Mouse (Mus musculus) hindlimb bud, embryonic 11.5 days (tissue): ENCODE results near the gene Gm29776.

Experiments used
- DNase-seq: peaks from one replicate; pipeline ENCODE4 v3.0.0-alpha.2; 2012; ENCODE audit warnings: low read depth, low spot score; ENCODE audit errors: extremely low spot score

Gene Gm29776

DNA sequence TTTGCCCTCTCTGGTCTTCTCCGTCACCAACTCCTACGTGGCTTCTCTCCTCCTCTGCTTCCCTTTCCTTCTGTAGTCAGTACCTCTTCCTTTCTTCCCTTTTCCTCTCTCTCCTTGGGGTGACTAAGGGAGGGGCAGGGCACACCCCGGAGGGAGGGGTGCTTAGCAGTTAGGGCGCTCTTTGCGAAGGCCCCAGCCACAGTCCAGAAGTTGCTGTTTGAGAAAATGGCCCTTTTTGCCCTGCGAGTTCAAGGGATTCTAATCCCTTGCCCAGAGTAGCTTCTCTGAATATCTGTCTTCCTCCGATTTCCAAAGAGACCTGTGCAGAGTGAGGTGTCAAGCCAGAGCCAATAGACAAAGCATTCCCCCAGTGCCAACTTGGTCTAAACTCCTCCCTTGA lies 13.4 kb upstream of the Gm29776 start, which contains the start of gene Cebpe:
TSS of gene Cebpe (minus strand) at position 101 of the 400 bp plus-strand sequence.
- no peak for DNase-seq

- DNase-seq = no peak
Measured at GRCm38 (mm10) chr14:54709054-54709453, 10.4 kb upstream of the Gm29776 start.

- no peak for DNase-seq
Measured at GRCm38 (mm10) chr14:54706589-54707320, 8.1 kb upstream of the Gm29776 start.

DNA sequence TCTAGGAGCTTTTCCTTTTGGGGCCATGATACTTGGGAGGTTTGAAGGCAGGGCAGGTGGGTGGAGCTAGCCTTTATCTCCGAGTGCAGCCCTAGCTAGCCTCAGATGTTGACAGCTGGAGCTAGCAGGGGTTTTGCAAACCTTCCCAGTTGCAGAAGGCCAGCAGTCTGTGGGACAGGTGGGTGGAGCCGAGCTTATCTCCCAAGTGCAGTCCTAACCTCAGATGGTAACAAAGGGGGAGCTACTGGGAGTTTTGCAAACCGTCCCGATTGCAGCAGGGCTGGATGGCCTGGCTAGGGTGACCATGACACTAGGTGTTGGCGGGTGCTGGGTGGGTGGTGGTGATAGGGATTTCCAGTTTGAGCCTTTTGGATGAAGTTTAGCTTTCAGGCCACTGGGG lies 7.2 kb upstream of the Gm29776 start:
- no peak for DNase-seq

- DNase-seq = no peak
Measured at GRCm38 (mm10) chr14:54703207-54703606, 4.6 kb upstream of the Gm29776 start.

DNA sequence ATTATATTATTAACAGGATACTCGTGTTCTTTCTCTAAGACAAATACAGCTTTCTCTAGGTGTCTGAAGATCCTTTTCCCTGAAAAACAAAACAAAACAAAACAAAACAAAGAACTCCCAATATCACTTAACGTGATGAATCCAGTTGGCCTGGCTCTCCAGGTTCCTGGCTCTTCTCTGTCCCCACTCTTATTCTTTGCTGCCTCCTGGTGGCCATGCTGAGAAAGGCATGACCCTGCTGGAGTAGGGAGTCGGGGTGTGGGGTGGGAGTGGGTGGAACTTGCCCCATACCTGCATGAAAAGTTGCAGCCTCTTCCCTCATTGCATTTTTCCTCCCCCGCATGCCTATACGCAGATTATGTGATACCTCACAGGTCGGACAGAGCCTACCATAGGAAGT lies 2.7 kb upstream of the Gm29776 start:
- peak; percentile 52 for DNase-seq

- no peak for DNase-seq
Measured at GRCm38 (mm10) chr14:54699586-54699985, 953 bp upstream of the Gm29776 start.

- DNase-seq = no peak
Measured at GRCm38 (mm10) chr14:54696752-54697151, 1.9 kb downstream of the Gm29776 start.

- no peak for DNase-seq
Measured at GRCm38 (mm10) chr14:54695042-54695441, 3.6 kb downstream of the Gm29776 start.

- no peak for DNase-seq
Measured at GRCm38 (mm10) chr14:54687251-54687650, 11.4 kb downstream of the Gm29776 start.

DNA sequence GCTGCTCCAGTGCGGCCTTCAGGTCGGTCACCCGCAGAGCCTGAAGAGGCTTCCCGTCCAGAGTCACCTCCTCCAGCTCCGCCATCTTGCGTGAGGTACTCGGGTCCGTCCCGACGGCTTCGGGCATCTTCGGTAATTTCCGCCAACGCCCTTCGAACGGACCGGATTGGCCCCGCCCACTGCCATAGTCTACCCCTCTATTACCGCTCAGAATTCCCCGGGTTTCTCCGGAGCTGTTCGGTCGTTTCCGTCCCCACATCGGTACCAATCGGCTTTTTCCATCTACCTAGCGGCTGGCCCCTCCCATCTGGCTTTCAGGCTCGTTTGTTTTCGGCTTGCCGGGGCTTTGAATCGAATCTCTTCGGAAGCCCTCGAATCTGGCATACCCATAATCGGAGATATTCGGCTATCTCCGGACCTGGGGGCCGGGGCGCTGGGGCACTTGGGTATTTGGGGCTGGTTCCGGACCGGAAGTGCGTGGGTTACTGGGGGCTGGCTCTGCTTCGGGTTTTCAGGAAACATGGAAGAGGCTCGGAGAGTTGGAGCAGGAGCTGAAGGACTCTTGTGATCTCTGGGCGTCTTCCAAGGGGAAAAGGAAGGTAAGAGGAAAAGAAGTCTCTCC lies 12.0 kb downstream of the Gm29776 start, which contains the start of gene Acin1:
TSS of gene Acin1 (minus strand) at position 410 of the 622 bp plus-strand sequence.
- DNase-seq = peak; percentile 99

DNA sequence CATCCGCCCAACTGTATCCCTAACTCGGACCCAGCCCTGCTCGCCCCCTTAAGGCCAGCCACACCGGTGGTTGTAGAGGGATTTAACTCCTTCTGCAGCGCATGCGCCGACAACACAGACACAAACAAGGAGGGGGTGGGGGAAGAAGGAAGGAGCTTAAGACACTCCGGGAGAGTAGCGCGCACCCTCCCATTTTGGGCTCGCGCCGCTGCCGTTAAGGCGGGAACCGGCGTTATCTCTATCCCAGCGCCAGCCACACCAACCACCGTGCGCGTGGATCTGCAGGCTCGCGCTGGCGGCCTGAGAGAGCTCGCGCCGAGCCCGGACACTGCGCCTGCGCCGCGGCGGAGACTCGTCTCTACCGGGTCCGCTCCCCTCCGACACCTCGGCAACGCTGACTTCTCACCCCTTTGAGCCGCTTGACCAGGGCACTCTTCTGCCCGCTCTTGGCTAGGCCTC lies 12.5 kb downstream of the Gm29776 start, which contains the start of gene 1700123O20Rik:
TSS of gene 1700123O20Rik (plus strand) at position 154 of the 459 bp plus-strand sequence.
- DNase-seq = peak; percentile 58

- DNase-seq = no peak
Measured at GRCm38 (mm10) chr14:54685471-54685870, 13.2 kb downstream of the Gm29776 start.

DNA sequence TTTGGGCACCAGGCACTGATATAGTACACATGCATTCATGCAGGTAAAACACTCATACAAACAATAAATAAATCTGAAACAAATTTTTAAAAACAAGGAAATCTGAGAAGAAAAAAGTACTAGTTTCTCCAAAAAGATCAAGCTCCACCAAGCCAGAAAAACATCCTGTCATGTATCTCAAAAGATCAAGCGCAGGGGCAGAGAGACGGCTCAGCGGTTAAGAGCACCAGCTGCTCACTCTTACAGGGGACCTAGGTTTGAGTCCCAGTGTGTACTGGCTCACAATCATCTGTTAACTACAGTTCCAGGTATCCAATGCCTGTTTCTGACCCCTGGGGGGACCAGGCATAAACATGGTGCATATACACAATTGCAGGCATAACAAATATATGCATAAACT lies 16.2 kb downstream of the Gm29776 start:
- DNase-seq = no peak

DNA sequence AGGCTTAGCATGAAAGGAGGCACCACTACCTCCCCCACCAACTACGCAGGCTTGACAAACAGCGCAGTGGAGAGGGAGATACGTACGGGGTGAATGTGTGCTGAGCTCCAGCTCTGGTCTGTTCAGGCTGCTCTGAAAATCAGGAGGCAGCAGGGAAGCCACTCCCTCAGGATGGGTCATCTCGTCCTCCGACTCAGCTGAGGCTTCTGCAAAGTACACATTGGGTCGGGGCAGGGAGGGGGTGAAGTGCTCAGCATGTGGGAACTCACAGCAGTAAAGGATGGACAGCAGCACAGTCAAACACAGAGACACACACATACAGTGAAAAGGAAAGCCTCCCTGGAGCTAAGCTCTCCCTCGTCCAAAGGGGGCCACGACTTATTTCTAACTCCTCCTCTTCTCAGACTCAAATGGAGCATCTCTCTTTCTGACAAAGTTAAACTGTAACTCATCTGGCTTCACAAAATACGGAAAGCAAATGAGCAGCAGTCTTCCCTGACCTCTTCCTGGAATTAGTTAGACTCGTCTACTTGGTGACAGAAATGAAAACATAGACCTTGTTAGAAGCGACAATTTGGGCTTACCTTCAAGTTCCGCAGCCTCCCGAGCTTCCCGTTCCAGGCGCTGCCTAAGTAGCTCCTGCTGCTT lies 19.9 kb downstream of the Gm29776 start:
- no peak for DNase-seq

DNA sequence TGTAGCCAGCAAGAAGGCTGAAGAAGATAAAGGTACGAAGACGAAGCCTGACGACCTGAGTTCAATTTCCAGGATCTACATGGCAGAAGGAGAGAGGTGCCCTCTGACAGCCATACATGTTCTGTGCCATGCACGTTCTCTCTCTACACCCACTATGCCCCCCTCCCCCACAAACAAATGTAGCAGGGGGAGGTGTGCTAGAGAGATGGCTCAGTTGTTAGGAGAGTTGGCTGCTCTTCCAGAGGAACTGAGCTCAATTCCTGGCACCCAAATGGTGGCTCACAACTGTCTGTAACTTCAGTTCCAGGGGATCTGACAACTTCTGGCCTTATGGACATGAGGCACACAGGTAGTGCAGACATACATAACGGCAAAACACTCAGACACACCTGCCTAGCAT lies 22.3 kb downstream of the Gm29776 start:
- no peak for DNase-seq

GRCm38 (mm10) chr14:54674317-54674716 lies 24.3 kb downstream of the Gm29776 start:
- DNase-seq = no peak

GRCm38 (mm10) chr14:54669381-54669780 lies 29.3 kb downstream of the Gm29776 start:
- no peak for DNase-seq

DNA sequence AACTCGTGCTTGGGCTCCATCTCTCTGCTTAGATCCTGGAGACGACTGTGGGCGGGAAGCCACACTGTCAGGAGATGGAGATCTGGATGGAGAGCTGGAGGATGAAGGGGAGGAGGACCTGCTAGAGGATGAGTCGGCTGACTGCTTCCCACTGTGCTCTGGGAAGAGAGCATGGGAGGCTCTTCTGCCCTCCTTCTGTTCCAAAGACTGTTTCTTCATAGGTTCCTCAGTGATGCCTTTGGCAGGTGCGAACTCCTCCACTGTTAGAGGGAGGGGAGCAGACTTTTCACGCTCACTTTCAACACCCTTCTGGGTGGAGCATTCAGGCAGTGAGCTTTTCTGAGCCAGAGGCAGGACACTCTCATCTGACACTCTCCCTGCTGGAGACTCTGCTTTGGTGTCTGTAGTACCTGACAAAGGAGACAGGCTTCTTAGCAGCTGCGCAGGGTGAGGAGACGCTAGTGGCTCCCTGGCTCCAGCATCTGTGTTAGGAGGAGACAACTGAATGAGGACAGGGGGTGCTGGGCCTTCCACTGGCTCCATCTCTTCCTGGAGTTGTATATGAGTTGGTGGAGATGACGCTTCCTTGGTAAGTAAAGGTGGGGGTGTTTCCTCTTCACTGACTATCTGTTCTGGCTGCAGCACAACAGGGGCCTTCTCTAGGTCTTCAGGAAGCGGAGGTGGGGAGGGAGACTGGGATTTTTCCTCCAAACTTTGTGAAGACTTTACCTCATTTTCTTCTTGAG lies 34.0 kb downstream of the Gm29776 start:
- DNase-seq = no peak

- no peak for DNase-seq
Measured at GRCm38 (mm10) chr14:54660009-54660408, 38.6 kb downstream of the Gm29776 start.

GRCm38 (mm10) chr14:54653496-54653895 lies 45.1 kb downstream of the Gm29776 start:
- DNase-seq = peak; percentile 68
